Mouse (Mus musculus) A20 (cell line): ENCODE data around the gene Siae.

ENCODE experiments used
- DNase-seq: peaks from one replicate; pipeline ENCODE4 v3.0.0-alpha.2; 2011; ENCODE audit warnings: low read depth, low spot score

Gene Siae

DNA sequence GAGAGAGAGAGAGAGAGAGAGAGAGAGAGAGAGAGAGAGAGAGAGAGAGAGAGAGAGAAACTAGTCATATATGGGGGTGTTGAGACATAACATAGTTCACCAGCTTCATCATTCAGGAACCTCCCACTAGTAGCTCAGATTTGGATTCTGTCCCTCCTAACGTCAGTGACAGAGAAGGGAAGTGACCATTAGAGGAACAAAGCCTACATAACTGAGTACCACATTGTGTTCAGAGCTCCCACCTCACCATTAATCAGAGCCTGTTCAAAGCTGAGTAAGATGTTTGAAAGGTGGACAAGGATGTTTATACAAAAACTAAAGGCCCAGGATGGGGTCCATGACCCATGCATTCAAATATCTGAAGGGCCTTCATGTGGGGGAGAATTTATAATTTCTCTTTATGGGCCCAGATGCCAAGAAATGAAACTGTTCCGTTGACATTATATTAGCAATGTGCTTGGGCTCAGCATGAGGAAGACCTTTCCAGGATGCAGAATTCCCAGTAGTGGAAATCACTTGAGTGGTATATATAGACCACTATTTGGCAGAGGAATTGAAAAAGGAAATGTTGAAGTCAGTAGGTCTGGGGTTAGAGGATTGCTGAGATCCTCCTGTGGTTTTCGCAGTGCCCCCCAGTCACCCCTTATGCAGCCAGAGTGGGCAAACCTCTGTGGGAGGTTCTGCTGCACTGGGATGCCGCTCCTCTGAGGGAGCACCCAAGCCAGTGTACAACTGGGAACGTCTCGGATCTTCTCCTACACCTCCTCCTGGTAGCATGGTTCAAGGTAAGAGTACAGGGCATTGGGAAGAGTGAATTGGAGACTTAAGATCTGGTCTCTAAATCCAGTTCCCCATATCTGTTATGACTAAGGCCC is 14.6 kb upstream of the Siae start:
- DNase-seq, result no peak

- DNase-seq, result no peak
Measured at GRCm38 (mm10) chr9:37541851-37542642, 13.5 kb upstream of the Siae start.

- DNase-seq, result no peak
Measured at GRCm38 (mm10) chr9:37543869-37544440, 11.5 kb upstream of the Siae start.

DNA sequence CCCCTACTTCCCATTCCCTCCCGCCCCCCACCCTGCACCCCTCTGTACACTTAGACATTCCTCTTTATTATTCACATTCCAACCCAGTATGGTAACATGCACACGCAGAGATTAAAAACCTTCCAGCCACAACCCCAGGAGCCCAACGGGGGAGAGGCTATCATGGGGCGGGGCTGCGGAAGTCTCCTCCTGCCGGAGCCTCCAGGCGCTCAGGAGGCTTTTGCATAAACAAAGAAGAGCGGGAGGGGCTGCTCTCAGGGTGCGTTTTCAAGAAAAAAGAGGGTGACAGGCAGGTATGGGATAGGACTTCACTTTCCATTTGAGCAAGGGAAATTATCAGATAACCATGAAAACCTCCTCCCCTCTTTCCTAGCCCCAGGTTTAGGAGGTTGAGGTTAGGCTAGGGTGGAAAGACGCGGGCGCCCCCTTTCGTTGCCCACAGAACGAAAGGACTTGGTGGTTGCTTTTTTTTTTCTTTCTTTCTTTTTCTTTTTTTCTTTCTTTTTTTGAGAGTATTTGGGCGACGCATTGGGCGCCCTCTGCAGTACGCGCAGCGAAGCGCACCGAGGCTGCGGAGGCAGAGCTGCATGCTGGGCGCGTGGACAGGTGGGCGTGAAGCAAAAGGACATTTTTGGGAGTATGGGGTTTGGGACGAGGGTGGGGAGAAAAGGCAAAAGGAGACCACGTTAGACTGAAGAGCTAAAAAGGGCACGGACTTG is 10.9 kb upstream of the Siae start:
- peak; percentile 77 for DNase-seq

DNA sequence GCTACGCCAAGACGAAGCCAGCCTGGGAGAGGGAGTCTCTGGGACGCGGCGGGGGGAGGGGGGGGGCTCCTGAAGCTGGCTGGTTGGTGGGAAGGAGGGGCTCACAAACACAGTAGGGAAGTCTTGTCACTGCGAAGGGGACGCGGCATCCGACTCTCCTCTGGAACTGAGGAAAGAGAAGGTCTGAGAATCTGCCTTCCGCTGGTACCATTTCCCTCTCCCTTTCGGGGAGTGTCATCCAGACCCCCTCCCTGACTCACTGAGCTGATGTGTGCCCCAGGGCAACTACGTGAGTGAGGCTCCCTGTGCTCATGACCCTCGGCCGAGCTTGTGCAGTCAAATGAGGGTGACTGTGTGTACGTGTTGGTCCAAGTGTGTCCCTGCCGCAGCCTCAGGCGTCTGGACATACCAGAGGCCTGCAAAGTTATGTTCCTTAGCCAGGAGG is 10.3 kb upstream of the Siae start:
- DNase-seq, result peak; percentile 11

DNA sequence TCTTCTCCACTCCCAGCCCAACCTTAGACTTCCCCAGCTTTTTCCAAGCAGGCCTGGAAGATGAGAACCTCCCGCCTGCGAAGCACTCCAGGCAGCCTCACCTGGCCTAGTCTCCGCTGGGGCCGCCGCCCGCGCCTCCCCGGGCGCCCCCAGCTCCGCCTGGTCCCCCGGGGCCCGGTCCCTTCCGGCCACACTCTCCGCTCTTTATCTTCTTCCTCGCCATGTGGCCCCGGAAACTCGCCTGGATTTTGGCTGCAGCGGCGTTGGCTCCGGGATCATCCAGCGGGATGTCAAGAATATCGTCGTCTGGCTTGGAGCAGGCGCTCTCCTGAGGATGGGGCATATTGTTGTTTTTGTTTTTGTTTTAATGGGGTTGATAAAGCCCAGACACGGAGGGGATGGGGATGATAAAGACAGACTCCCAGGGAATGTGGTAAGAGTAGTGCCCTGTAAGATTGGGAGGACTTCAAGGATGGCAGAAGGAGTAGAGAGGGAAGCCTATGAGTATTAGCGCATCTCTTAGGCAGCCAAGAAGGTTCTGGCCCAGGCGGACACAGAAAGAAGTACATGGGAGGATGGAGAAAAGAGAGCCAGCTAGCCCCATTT is 9.5 kb upstream of the Siae start:
- DNase-seq, result no peak

DNA sequence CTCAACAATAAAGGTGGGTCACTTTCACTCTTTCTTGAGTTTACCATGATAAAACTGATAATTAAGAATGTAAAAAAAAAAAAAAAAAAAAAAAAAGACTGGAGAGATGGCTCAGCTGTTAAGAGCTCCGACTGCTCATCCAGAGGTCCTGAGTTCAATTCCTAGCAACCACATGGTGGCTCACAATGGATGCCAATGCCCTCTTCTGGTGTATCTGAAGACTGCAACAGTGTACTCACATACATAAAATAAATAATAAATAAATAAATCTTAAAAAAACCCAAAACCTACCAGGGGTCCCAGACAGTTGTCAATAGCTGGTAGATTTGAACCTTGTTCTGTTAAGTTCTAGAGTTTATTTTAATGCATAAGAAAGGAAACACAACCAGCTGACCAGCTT is 8.6 kb upstream of the Siae start:
- DNase-seq, result peak; percentile 32

DNA sequence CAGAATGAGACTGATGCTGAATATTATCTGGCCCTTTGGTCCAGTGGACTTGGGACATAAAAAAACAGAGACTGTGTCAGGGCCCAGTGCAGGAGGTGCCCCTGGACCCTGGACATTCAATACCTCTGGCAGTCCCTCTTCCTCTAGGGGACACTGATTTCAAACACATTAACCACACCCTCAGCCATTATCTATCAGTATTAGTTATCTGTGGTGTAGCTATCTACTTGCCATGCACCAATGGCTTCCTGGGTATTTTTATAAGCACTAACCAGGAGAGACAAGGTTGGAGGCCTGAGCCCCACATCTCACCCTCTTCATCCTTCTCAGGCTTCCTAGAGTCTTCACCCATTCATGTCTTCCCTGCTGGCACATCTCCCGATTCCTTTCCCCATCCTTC is 5.1 kb upstream of the Siae start:
- DNase-seq, result no peak

DNA sequence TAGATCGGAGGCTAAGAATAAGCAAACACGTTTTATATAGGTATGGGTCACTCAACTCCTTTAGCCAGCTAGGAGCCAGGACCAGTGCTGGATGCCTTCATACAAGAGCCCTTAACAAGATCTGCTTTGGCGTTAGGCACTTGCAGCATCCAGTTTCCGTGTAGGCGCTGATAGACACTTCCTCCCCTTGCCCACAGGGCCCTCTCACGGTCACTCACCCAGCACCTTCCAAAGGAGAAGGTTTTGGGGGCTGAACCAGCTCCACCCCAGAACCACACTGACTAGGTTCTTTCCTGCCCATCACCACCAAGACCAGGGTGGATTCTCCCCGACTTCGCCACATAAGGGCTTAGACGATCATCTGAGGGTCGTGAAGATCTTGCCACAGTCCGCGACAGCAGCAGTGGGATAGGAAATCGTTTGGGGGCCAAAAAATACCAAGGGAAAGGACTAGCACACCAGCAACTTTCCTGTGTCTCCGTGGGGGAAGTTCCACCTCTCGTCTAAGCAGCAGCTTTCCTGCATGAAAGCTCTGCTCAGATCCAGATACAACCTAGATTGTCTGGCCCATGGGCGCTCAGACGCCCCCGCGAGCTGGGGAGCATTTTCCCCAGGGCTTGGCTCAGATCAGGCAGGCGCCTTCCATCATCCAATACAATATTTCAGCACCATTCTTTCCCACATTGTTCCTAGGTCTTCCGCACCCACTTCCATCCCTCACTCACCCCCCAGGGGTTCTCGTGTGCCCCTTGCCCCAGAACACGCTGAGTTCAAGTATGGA is 3.6 kb upstream of the Siae start:
- DNase-seq, result no peak

- DNase-seq, result peak; percentile 64
Measured at GRCm38 (mm10) chr9:37552536-37553293, 2.8 kb upstream of the Siae start, which contains the start of gene Nrgn. Gene Nrgn (minus strand): TSS chr9:37552904.

DNA sequence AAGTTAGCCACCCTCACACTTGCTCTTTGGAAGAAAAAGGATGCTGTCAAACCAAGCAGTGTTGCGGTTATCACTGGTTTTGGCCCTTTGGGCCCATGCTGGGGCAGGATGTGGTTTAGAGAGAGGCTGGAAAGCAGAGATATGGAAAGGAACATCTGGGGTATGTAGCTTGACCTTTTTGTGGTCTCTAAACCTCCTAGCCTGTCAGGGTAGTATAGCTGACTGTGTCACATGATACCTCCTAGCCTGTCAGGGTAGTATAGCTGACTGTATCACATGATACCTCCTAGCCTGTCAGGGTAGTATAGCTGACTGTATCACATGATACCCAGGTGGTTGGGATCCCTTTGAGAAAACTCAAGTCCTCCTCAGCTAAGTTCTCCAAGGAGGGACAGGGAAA is 1.2 kb upstream of the Siae start:
- DNase-seq, result no peak

DNA sequence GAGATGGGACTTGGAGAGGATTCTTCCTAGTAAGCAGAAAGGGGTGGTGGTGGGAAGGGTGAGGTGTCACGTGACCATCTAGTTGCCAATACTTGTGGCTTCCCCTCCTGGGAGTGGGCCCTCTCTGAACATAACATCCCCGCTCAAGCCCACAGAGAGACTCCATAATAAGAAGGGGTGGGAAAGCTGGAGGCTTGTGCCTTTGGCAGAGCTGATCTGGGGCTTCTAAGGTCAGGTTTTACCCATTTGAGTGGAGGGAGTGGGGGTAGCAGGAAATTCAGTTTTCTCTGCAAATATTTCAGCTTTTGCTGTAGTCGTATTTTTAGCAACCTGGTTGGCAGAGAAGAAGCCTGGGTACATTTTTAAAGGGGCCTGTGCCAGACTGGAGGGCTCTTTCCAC is 868 bp downstream of the Siae start:
- DNase-seq, result no peak

GRCm38 (mm10) chr9:37560617-37561016 is 5.1 kb downstream of the Siae start:
- DNase-seq, result no peak

DNA sequence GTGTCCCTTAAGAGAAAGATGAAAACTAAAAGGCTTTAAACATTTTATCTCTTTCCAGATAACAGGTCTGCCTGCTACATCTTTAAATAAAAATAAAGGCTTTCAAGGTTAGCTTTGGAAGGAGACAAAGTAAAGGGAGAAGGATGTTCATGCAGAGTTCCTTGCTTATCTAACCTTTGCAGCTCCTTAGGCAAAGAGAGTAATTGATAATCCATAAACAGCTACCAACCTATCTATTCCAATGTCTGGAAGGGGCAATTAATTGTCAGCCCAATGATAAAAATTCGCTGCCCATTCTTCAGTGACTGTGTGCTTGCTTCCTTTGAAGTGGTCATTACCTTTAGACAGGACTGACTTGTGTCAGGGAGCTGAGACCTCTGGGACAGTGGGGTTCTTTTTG is 8.3 kb downstream of the Siae start:
- no peak for DNase-seq

DNA sequence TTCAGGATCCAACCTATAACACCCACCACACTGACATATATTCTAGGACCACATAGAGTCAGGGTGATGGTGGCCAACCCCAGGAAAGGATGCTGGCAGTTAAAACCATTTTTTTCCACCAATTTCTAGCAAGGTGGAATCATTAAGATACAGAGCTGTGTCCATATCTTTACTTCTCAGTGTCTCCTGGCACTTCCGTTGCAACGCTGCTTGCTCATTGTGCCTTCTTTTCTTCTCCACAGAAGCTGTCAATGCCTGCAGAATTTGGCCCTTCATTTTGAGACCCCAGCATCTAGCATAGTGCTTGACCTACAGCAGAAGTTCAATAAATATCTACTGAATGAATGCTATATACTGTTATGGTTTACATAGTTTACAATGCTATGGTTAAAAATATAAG is 11.5 kb downstream of the Siae start:
- DNase-seq, result no peak

DNA sequence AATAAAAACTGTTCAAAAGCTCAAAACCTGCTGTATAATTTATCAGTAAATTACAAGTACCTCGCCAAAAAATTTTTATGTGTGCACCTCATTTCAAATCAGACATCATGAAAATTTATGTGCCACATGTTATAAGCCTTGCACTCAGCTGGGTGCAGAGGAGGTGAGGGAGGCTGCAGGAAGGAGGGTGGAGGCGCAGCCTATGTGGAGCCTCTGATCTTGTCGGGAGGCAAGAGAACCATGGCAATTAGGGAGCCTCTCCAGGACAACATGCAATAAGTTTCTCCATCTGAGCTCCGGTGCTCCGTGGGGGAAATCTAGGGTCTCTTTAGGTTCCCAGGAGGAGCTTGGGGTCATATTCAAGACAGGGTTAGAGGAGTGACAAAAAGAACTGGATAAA is 12.0 kb downstream of the Siae start:
- DNase-seq, result no peak

- DNase-seq, result no peak
Measured at GRCm38 (mm10) chr9:37567892-37568604, 12.6 kb downstream of the Siae start.

DNA sequence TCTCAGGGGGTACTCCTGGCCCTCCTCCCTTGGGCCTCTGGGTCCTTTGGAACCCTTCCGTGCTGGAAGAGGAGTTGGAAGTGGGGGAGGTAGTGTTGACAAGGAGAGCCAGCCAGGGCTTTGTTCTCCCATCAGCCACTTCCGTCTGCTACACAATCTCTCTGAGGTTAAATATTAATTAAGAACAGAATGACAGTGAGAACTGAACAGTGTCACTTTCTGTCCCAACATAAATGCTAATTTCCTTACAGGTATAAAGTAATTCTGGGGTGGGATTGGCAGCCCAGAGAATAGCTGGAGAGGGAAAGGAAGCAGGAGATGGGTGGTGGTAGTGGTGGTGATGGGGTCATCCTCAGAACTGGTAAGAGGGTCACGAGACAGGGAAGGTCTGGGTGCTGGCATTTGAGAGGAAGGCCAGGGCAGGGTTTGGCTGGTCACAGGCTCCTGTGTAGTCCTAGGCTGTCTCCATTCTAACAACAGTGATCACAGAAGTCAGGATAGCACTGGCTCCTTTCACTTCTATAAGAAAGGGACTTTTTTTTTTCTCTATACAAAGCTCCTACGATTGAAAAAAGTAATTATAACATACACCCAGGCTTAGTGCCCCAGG is 13.2 kb downstream of the Siae start:
- no peak for DNase-seq
